Mouse (Mus musculus) kidney, postnatal 0 days (tissue): ENCODE measurements around the gene Defb36. TPM values are rescaled to one million over a fixed set of nuclear protein-coding genes. Genes with fewer than 3 reads are reported as not detected.

Experiments used
- ATAC-seq: fragments of 200-750 bp; cut with Nextera tagmentation; replicated peaks from 2 replicates; pipeline ENCODE4 v1.8.0; 2017; ENCODE audit warnings: low read depth, moderate number of reproducible peaks, moderate TSS enrichment, moderate library complexity; ENCODE audit not compliant: low FRiP score
- DNase-seq: peaks from one replicate; pipeline ENCODE4 v3.0.0-alpha.2; 2016; ENCODE audit warnings: low spot score
- H3K27ac ChIP-seq: fragments of 300-500 bp; sonication (generic); 2 replicates; pipeline ENCODE4 v1.5.1; 2014; ENCODE audit warnings: mild to moderate bottlenecking
- H3K27me3 ChIP-seq: fragments of 300-500 bp; sonication (generic); 2 replicates; pipeline ENCODE4 v1.6.1; 2014; ENCODE audit warnings: low read length, mixed read lengths; ENCODE audit not compliant: insufficient read depth
- H3K36me3 ChIP-seq: fragments of 300-500 bp; sonication (generic); 2 replicates; pipeline ENCODE4 v1.6.1; 2014; ENCODE audit warnings: low read length, mixed read lengths; ENCODE audit not compliant: insufficient read depth
- H3K4me1 ChIP-seq: fragments of 300-500 bp; sonication (generic); replicated peaks from 2 replicates; pipeline ENCODE4 v1.6.1; 2014; ENCODE audit warnings: antibody characterized with exemption, low read length, mixed read lengths; ENCODE audit not compliant: insufficient read depth
- H3K4me2 ChIP-seq: fragments of 300-500 bp; sonication (generic); 2 replicates; pipeline ENCODE4 v1.6.1; 2014; ENCODE audit warnings: mild to moderate bottlenecking, low read length, moderate library complexity, mixed read lengths
- H3K4me3 ChIP-seq: fragments of 300-500 bp; sonication (generic); replicated peaks from 2 replicates; pipeline ENCODE4 v1.5.1; 2014; ENCODE audit warnings: low read depth, low read length
- H3K9ac ChIP-seq: fragments of 300-500 bp; sonication (generic); 2 replicates; pipeline ENCODE4 v1.6.1; 2014; ENCODE audit warnings: low read depth, low read length
- H3K9me3 ChIP-seq: fragments of 300-500 bp; sonication (generic); replicated peaks from 2 replicates; pipeline ENCODE4 v1.6.1; 2016; ENCODE audit warnings: low read length, inconsistent platforms, mixed read lengths
- CTCF ChIP-seq: IDR thresholded peaks from 2 replicates; pipeline ENCODE4 v1.5.1; 2016; ENCODE audit warnings: antibody characterized with exemption, low read depth, mild to moderate bottlenecking, moderate library complexity
- WGBS: fragments of 180-500 bp; shearing (Covaris S2); extraction: QIAGEN DNeasy Blood & Tissue Kit; methylation state at CpG from one replicate; pipeline ENCODE4 v1.1.7; 2014; 5-methylcytosine and 5-hydroxymethylcytosine counted together
- polyA plus RNA-seq: library from polyadenylated mRNA; unstranded; fragments of >200 nt; fragmentation: Nextera tagmentation; extraction: Ambion mirVana; gene quantifications from 2 replicates; pipeline ENCODE4 v1.2.1, GENCODE M21; 2015

Defb36 gene
- 2.1 and 3.6 TPM in 2 replicates for polyA plus RNA-seq

GRCm38 (mm10) chr2:152604057-152604456, at the start of gene Defb36:
Gene Defb36, plus strand, starts transcription at chr2:152604327.
- H3K4me3 ChIP-seq, result no peak within 1 kb of the TSS
- no peaks in the 10 kb centered on the region for H3K9me3 ChIP-seq
- WGBS, result 83% methylated on average over 15 of the region's 15 CpGs
- no peak within 1 kb of the TSS for H3K9ac ChIP-seq
- no peaks in the 10 kb centered on the region for H3K27me3 ChIP-seq
- peaks cover 10% of the 10 kb centered on the region; the same call in 1 of the 2 replicates for H3K4me1 ChIP-seq
- TF ChIP-seq CTCF, result peak; percentile 61
- H3K27ac ChIP-seq, result no peak within 1 kb of the TSS
- DNase-seq, result no peak
- ATAC-seq, result no peak
- H3K4me2 ChIP-seq, result no peak within 1 kb of the TSS
- H3K36me3 ChIP-seq, result no peaks in the 10 kb centered on the region

DNA sequence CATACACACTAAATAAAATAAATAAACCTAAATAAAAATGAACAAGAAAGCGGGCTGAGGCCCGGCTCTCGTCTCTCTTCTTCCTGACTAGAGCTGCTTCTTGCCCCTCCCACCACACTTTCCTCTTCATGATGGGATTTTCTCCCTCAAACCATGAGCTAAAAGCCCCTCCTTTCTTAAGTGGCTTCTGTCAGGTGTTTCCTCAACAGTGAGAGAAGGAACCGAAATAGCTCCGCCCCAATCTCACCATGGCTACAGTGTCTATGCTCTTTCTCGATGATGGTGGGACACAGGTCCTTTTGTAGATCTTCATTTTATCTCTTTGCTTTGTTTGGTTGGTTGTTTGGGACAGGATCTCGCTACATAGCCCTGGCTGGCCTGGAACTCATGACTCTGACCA, 47.5 kb upstream of the Defb36 start:
- 88% methylated on average over 7 of the region's 7 CpGs for WGBS
- Histone ChIP-seq H3K4me1 (peaks cover 5% of the 10 kb centered on the region; the same call in 1 of the 2 replicates), H3K27ac (no peak overlapping the region), H3K27me3 (no peaks in the 10 kb centered on the region), H3K36me3 (no peaks in the 10 kb centered on the region), H3K4me2 (no peak overlapping the region), H3K9me3 (no peaks in the 10 kb centered on the region), H3K9ac (no peak overlapping the region), H3K4me3 (no peak overlapping the region)
- DNase-seq (no peak), ATAC-seq (no peak)
- TF ChIP-seq CTCF, result no peak

GRCm38 (mm10) chr2:152569038-152569437, 35.1 kb upstream of the Defb36 start, which contains the start of gene Gm17416:
Gene Gm17416, plus strand, starts transcription at chr2:152569338.
- TF ChIP-seq CTCF, result no peak
- Histone ChIP-seq H3K4me2 (no peak within 1 kb of the TSS), H3K9me3 (no peaks in the 10 kb centered on the region), H3K9ac (no peak within 1 kb of the TSS), H3K4me3 (no peak within 1 kb of the TSS), H3K27ac (peak within 1 kb of the TSS; percentile 20), H3K4me1 (no peaks in the 10 kb centered on the region), H3K27me3 (no peaks in the 10 kb centered on the region), H3K36me3 (no peaks in the 10 kb centered on the region)
- ATAC-seq (no peak), DNase-seq (no peak)
- 80% methylated on average over 5 of the region's 5 CpGs for WGBS

GRCm38 (mm10) chr2:152569881-152570280, 34.2 kb upstream of the Defb36 start:
- ATAC-seq, result peak; percentile 17; the same call in 1 of the 2 replicates
- H3K27ac ChIP-seq, result peak overlapping the region; percentile 20
- WGBS, result 62% methylated on average over 4 of the region's 4 CpGs
- no peaks in the 10 kb centered on the region for H3K4me1 ChIP-seq
- H3K4me3 ChIP-seq, result no peak overlapping the region
- no peaks in the 10 kb centered on the region for H3K36me3 ChIP-seq
- no peaks in the 10 kb centered on the region for H3K27me3 ChIP-seq
- no peak overlapping the region for H3K9ac ChIP-seq
- no peak for TF ChIP-seq CTCF
- no peak overlapping the region for H3K4me2 ChIP-seq
- no peaks in the 10 kb centered on the region for H3K9me3 ChIP-seq
- DNase-seq, result no peak

- H3K4me3 ChIP-seq, result no peak overlapping the region
- H3K27ac ChIP-seq, result peak overlapping the region; percentile 27
- no peak overlapping the region for H3K4me2 ChIP-seq
- no peak for TF ChIP-seq CTCF
- no peak overlapping the region for H3K9ac ChIP-seq
- ATAC-seq (peak; percentile 75), DNase-seq (peak; percentile 43)
- no peaks in the 10 kb centered on the region for H3K9me3 ChIP-seq
- WGBS, result 64% methylated on average over 6 of the region's 6 CpGs
- H3K4me1 ChIP-seq, result no peaks in the 10 kb centered on the region
- H3K27me3 ChIP-seq, result no peaks in the 10 kb centered on the region
- H3K36me3 ChIP-seq, result no peaks in the 10 kb centered on the region
These were observed 33.8 kb upstream of the Defb36 start for GRCm38 (mm10) chr2:152570313-152570712.

- WGBS, result 67% methylated on average over 11 of the region's 11 CpGs
- ATAC-seq (no peak), DNase-seq (no peak)
- no peak within 1 kb of the TSS for H3K9ac ChIP-seq
- H3K4me3 ChIP-seq, result no peak within 1 kb of the TSS
- peak; percentile 59 for TF ChIP-seq CTCF
- no peaks in the 10 kb centered on the region for H3K27me3 ChIP-seq
- no peak within 1 kb of the TSS for H3K4me2 ChIP-seq
- H3K27ac ChIP-seq, result no peak within 1 kb of the TSS
- H3K36me3 ChIP-seq, result no peaks in the 10 kb centered on the region
- no peaks in the 10 kb centered on the region for H3K4me1 ChIP-seq
- H3K9me3 ChIP-seq, result no peaks in the 10 kb centered on the region
These were observed 31.9 kb upstream of the Defb36 start, which contains the start of gene Defb21 for GRCm38 (mm10) chr2:152572114-152572794. Gene Defb21, plus strand, starts transcription at chr2:152572744.
